Mouse (Mus musculus): ENCODE measurements at regions not wholly inside any gene's neighbourhood (a gene's known extent, or its start where the extent isn't known, plus 50 kb on each side); places are given as distances from the start of the nearest gene placed in this dataset.
"Not testable (repeated sequence)": the region's sequence is repeated elsewhere in the genome, so short reads cannot be mapped to it uniquely, and the experiment has no call there.

DNA sequence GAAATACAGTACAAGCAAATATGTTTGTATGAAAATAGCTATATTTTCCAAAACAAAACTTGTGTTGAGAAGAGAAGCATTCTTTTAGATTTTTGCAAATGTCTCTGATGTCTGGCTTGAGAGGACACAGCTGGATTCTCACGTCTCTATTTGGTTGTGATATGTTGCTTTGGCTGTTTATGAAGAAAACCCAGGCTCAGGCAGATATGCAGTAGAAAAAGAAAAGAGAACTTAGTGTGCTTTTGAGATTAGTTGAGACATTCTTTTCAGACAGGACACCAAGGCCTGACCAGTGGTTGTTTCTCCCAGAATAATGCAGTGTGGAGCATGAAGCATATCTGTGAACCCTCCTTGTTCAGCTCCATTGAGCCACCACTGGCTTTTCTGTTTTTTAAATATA lies 178.8 kb upstream of the Mamld1 start:
- DNase-seq = peak; percentile 18

- no peak for DNase-seq
Observed at GRCm38 (mm10) chrX:70881326-70881725, 168.7 kb upstream of the Mamld1 start.

DNA sequence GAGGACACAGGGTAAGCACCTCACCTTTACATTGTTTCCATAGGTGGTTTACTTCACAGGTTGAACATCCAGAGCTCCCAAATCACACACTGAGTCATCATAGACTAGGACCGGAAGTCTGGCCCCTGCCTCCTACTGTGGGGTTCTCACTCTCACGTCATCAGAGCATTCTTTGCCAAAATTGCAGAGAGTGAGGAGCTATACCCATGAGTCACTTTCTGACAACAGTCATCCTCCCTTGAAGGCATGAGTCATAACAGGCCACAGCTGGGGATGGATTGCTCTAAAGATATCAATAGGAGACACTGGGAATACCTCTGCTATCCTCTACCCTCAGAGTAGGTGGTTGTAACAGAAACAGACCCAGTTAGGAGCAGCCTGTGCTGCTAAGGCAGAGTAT lies 166.6 kb upstream of the Mamld1 start:
- DNase-seq = no peak

DNA sequence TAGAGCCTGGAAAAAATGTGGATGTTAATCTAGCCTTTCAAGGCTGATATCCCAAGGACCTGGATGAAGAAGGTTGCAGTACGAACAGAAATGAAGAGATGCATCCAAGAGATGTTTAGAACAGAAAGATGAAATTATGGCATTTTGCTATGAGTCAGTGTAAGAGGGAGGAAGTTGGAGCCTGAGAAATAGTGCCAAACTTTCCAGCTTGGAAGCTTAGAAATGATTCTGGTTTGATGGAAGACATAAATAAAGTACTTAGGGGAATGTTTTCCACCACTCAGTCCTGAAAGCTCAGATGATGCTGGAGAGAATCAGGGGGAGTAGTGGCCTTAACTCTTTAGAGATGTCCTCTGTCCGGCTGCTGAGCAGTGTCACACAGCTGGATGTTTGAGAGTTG lies 155.5 kb upstream of the Mamld1 start:
- no peak for DNase-seq

- DNase-seq = no peak
Observed at GRCm38 (mm10) chrX:70895554-70895953, 154.5 kb upstream of the Mamld1 start.

DNA sequence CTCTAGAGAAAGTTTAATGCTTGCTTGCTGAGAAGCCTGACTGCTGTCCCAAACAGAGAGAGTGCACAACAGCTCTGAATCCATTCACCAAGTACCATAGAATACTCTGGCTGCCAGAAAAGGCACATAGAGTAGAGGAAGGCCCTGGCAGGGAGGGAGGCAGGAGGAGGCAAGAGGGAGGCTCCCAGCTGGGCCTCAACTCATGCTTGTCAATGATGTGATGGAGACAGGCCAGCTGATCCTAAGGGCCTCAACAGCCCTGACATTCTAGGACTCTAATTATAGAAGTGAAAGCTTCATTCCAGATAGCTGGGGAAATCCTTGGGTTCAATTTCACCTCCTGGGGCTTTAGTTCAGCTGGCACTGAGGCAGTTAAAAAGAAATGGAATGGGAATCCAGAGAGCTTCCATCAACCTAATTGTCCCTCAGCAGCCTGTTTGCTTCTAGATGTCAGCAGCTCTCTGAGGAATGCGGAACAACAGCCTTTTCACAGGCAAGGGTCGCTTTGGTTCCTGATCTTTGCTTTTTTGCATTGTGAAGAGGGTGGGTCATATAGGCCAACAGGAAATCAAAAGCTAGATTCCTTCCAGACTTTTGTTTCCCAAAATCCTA lies 152.8 kb upstream of the Mamld1 start:
- peak; percentile 14 for DNase-seq

GRCm38 (mm10) chrX:70898836-70899235 lies 151.2 kb upstream of the Mamld1 start:
- DNase-seq = not testable (repeated sequence)

DNA sequence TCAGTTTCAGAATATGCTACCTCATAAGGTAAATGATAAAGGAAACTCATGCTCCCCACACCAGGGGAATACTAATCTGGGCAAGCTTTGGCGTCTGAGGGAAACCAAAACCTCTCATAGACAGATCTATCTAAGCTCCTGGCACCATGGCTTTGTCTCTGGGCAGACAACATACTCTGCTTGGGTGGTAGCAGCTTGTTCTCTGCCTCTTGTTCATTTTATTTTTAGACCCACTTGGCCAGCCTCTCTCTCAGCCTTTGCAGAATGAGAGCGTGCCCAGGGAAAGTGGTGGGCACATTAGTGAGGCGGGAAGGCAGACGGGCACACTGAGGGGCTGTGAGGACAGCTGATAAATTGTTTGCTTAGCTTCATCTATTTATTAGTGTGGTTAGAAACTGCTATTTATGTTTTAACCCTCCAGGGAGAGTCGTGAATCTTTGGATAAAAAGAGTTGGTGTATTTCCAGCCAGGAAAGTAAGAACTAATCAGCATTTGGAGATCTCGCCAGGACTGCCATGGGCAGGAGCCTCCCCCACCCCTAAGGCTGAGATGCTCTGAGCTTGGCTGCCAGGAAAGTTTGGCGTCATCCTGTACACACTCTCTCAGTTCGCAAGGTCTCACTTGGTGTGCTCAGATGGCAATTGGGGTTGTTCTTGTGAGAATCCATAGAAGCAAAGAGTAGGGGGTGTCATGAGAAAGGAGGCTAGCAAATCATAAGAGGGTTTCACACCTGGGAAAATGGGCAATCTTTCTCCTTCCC lies 150.2 kb upstream of the Mamld1 start:
- peak; percentile 2 for DNase-seq

GRCm38 (mm10) chrX:70925646-70926045 lies 124.4 kb upstream of the Mamld1 start:
- no peak for DNase-seq

DNA sequence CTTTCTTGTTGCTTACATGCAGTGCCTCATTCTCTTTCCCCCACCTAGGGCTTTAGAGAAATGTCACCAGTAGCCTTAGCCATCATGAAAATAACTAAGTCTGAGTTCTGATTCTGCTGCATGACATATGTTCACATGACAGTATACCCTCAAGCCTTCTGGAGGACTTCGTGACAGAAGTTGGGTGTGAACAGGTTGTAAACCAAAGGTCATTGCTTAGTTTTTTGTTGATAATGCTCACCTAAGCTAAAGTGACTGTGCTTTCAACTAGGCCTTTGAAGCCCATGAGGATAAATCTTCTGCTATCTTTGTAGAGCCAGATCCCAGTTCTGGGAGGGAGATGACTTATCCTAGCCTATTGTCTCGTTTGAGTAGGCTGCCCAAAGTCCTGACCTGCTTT lies 118.1 kb upstream of the Mamld1 start:
- no peak for DNase-seq

DNA sequence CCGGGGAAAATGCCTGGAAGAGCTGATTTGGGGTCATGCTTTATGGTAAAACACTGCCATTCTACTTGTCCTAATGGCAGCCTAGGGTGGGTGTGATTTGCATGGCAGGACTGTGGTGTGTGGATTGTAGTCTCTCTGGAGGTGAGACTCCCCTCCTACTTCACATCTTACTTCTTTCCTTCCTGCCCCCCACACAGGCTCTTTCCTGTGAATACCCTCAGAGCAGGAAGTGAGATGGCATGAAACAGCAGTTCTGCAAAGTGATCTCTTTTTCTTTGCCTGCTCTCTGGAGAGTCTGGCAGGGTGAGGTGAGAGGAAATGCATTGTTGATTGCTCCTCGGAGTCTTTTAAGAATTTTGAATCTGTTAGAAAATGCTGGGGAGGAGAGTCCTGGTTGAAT lies 104.7 kb upstream of the Mamld1 start:
- no peak for DNase-seq

- DNase-seq = no peak
Observed at GRCm38 (mm10) chrX:70946052-70946451, 104.0 kb upstream of the Mamld1 start.

GRCm38 (mm10) chrX:70949232-70949631 lies 100.8 kb upstream of the Mamld1 start:
- no peak for DNase-seq

- DNase-seq = no peak
Observed at GRCm38 (mm10) chrX:70953022-70953421, 97.0 kb upstream of the Mamld1 start.

All from lung, postnatal 36 days (tissue).